Mouse (Mus musculus) MEL (cell line): ENCODE results near the gene Rasl12. TPM values are rescaled to one million over a fixed set of nuclear protein-coding genes. Genes with fewer than 3 reads are reported as not detected.

Experiments
- DNase-seq: peaks from one replicate; pipeline ENCODE4 v3.0.0; 2011; ENCODE audit warnings: low read depth, low spot score
- H3K27ac ChIP-seq: 2 replicates; pipeline ENCODE4 v1.5.1; 2012; ENCODE audit warnings: low read depth, mild to moderate bottlenecking, control low read depth, low read length, moderate library complexity; ENCODE audit not compliant: control insufficient read depth
- H3K27me3 ChIP-seq, 2 experiments: fragments of 150-350 bp in 1 of 2; sonication (generic) in 1 of 2; 2 replicates each; pipeline ENCODE4 v1.6.1; 2012; ENCODE audit warnings: low read length in 2 of 2, mild to moderate bottlenecking in 2 of 2, improper control_type of control experiment in 1 of 2, moderate library complexity in 1 of 2; ENCODE audit not compliant: insufficient read depth in 2 of 2, control insufficient read depth in 1 of 2
- H3K36me3 ChIP-seq, 2 experiments: 2 replicates each; pipeline ENCODE4 v1.6.1; 2012 to 2014; ENCODE audit warnings: low read length in 2 of 2, improper control_type of control experiment in 1 of 2, inconsistent platforms in 1 of 2, mild to moderate bottlenecking in 1 of 2; ENCODE audit not compliant: insufficient read depth in 2 of 2, control insufficient read depth in 1 of 2
- H3K4me1 ChIP-seq, 2 experiments: fragments of 150-350 bp in 1 of 2; sonication (generic) in 1 of 2; 2 replicates each; pipeline ENCODE4 v1.6.1; 2012; ENCODE audit warnings: low read length in 2 of 2, improper control_type of control experiment in 1 of 2, mild to moderate bottlenecking in 1 of 2; ENCODE audit not compliant: insufficient read depth in 2 of 2, control insufficient read depth in 1 of 2
- H3K4me3 ChIP-seq, 2 experiments: fragments of 150-350 bp in 1 of 2; sonication (generic) in 1 of 2; 2 replicates each; pipeline ENCODE4 v1.5.1; 2012; ENCODE audit warnings: low read depth in 2 of 2, low read length in 2 of 2, mild to moderate bottlenecking in 2 of 2, moderate library complexity in 2 of 2, control low read depth in 1 of 2, improper control_type of control experiment in 1 of 2; ENCODE audit not compliant: control insufficient read depth in 1 of 2, insufficient read depth in 1 of 2
- H3K79me2 ChIP-seq: 2 replicates; pipeline ENCODE4 v1.6.1; 2012; ENCODE audit warnings: mild to moderate bottlenecking, low read length, moderate library complexity; ENCODE audit not compliant: control insufficient read depth, poor library complexity, insufficient read depth
- H3K9ac ChIP-seq: 2 replicates; pipeline ENCODE4 v1.6.1; 2012; ENCODE audit warnings: low read depth, mild to moderate bottlenecking, control low read depth, low read length, moderate library complexity; ENCODE audit not compliant: control insufficient read depth, poor library complexity, severe bottlenecking
- H3K9me3 ChIP-seq: fragments of 150-350 bp; sonication (generic); replicated peaks from 2 replicates; pipeline ENCODE4 v1.6.1; 2012; ENCODE audit warnings: mild to moderate bottlenecking, low read length, improper control_type of control experiment, moderate library complexity; ENCODE audit not compliant: insufficient read depth
- CHD1 ChIP-seq: IDR thresholded peaks from 2 replicates; pipeline ENCODE4 v1.6.1; 2012; ENCODE audit warnings: low read depth, mild to moderate bottlenecking, inconsistent platforms, low read length, improper control_type of control experiment
- E2F4 ChIP-seq: IDR thresholded peaks from 2 replicates; pipeline ENCODE4 v1.6.1; 2011; ENCODE audit warnings: low read depth, low read length, improper control_type of control experiment, borderline replicate concordance
- ETS1 ChIP-seq: IDR thresholded peaks from 2 replicates; pipeline ENCODE4 v1.6.1; 2012; ENCODE audit warnings: low read depth, mild to moderate bottlenecking, inconsistent platforms, low read length, improper control_type of control experiment, moderate library complexity
- GATA1 ChIP-seq: IDR thresholded peaks from 2 replicates; pipeline ENCODE4 v1.6.1; 2011; ENCODE audit warnings: low read depth, low read length, improper control_type of control experiment
- HCFC1 ChIP-seq: IDR thresholded peaks from 2 replicates; pipeline ENCODE4 v1.6.1; 2012; ENCODE audit warnings: low read depth, mild to moderate bottlenecking, inconsistent platforms, low read length, improper control_type of control experiment, moderate library complexity
- JUND ChIP-seq: IDR thresholded peaks from 2 replicates; pipeline ENCODE4 v1.6.1; 2011; ENCODE audit warnings: low read depth, mild to moderate bottlenecking, improper control_type of control experiment, low read length
- KAT2A ChIP-seq: conservative IDR thresholded peaks from 2 replicates; pipeline ENCODE4 v1.6.1; 2012; ENCODE audit warnings: low read depth, low read length, improper control_type of control experiment, inconsistent platforms
- MAX ChIP-seq: IDR thresholded peaks from 2 replicates; pipeline ENCODE4 v1.6.1; 2011; ENCODE audit warnings: low read length, improper control_type of control experiment
- MAZ ChIP-seq: IDR thresholded peaks from 2 replicates; pipeline ENCODE4 v1.6.1; 2012; ENCODE audit warnings: low read depth, mild to moderate bottlenecking, inconsistent platforms, low read length, improper control_type of control experiment
- MXI1 ChIP-seq: IDR thresholded peaks from 2 replicates; pipeline ENCODE4 v1.6.1; 2011; ENCODE audit warnings: mild to moderate bottlenecking, low read depth, low read length, improper control_type of control experiment
- NELFE ChIP-seq: IDR thresholded peaks from 2 replicates; pipeline ENCODE4 v1.6.1; 2011; ENCODE audit warnings: low read depth, low read length, improper control_type of control experiment
- POLR2AphosphoS5 ChIP-seq: IDR thresholded peaks from 2 replicates; pipeline ENCODE4 v1.6.1; 2012; ENCODE audit warnings: low read depth, borderline replicate concordance, mild to moderate bottlenecking, inconsistent platforms, low read length, moderate library complexity, mixed read lengths
- SMC3 ChIP-seq: IDR thresholded peaks from 2 replicates; pipeline ENCODE4 v1.6.1; 2011; ENCODE audit warnings: low read depth, low read length, improper control_type of control experiment
- TBP ChIP-seq: IDR thresholded peaks from 2 replicates; pipeline ENCODE4 v1.8.0; 2011; ENCODE audit warnings: low read depth, low read length, improper control_type of control experiment
- UBTF ChIP-seq: IDR thresholded peaks from 2 replicates; pipeline ENCODE4 v1.6.1; 2012; ENCODE audit warnings: low read depth, mild to moderate bottlenecking, inconsistent platforms, low read length, improper control_type of control experiment, moderate library complexity, borderline replicate concordance; ENCODE audit not compliant: insufficient read depth
- USF2 ChIP-seq, 2 experiments: IDR thresholded peaks; 2 replicates each; pipeline ENCODE4 v1.6.1; 2011 to 2012; ENCODE audit warnings: improper control_type of control experiment in 2 of 2, low read length in 2 of 2, borderline replicate concordance in 1 of 2, inconsistent platforms in 1 of 2, low read depth in 1 of 2, mild to moderate bottlenecking in 1 of 2; ENCODE audit not compliant: insufficient read depth in 1 of 2
- ZC3H11A ChIP-seq: IDR thresholded peaks from 2 replicates; pipeline ENCODE4 v1.6.1; 2012; ENCODE audit warnings: low read depth, mild to moderate bottlenecking, inconsistent platforms, low read length, improper control_type of control experiment
- ZMIZ1 ChIP-seq: IDR thresholded peaks from 2 replicates; pipeline ENCODE4 v1.6.1; 2012; ENCODE audit warnings: low read depth, mild to moderate bottlenecking, inconsistent platforms, low read length, improper control_type of control experiment, moderate library complexity
- polyA plus RNA-seq, 2 experiments: library from polyadenylated mRNA; stranded (reverse) in 1 of 2; unstranded in 1 of 2; fragments of >175 nt in 1 of 2; fragments of >200 nt in 1 of 2; gene quantifications; 2 replicates each; pipeline versions ENCODE4 v1.2.1 to v1.2.4; 2012; ENCODE audit warnings: low replicate concordance in 2 of 2, low read depth in 1 of 2; ENCODE audit not compliant: insufficient read length in 2 of 2, insufficient read depth in 1 of 2, missing spikeins in 1 of 2
- total RNA-seq: library from RNA; depleted of rRNA; stranded (reverse); fragments of 300-350 nt; gene quantifications from 2 replicates; pipeline ENCODE4 v1.2.3, GENCODE M21; 2012

Rasl12 gene
- total and polyA plus RNA-seq, 3 experiments = 0.12 to 0.19 TPM; not detected in 1

- Histone ChIP-seq H3K4me1 (0 out of 4 replicates have a peak, but pooled peaks cover 0 to 2% of the 10 kb centered on the region in 2 experiments), H3K27ac (no peak overlapping the region), H3K9ac (no peak overlapping the region), H3K27me3 (0 out of 4 replicates have a peak, but pooled peaks cover 0 to 2% of the 10 kb centered on the region in 2 experiments), H3K9me3 (no peaks in the 10 kb centered on the region), H3K79me2 (no peaks in the 10 kb centered on the region), H3K4me3 (no peak overlapping the region), H3K36me3 (no peaks in the 10 kb centered on the region)
- DNase-seq = no peak
- no peak for TF ChIP-seq CHD1
Measured at GRCm38 (mm10) chr9:65393606-65394005, 4.7 kb upstream of the Rasl12 start.

DNA sequence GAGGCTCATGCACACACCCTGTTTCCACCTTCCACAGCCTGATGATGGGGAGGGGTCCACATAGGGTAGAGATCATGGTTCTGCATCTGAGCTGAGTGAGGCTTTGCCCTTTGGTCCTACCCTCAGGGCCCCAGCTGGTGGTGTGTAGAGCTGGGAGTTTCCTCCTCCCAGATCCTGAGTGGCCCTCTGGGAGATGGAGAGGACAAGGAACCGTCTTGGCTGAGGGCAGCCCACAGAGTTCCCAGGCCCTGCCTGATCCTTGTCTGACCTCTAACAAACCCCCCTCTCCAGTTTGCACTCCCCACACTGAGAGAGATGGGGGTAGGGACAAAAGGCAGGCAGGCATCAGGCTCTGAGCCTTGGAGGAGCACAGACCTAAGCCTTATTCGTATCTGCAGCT lies 3.9 kb upstream of the Rasl12 start:
- H3K9me3 ChIP-seq = no peaks in the 10 kb centered on the region
- H3K9ac ChIP-seq = no peak overlapping the region
- no peak overlapping the region for H3K4me3 ChIP-seq
- no peaks in the 10 kb centered on the region for H3K36me3 ChIP-seq
- 0 out of 4 replicates have a peak, but pooled peaks cover 0 to 5% of the 10 kb centered on the region in 2 experiments for H3K4me1 ChIP-seq
- TF ChIP-seq USF2 (IDR thresholded peaks at IDR 0.05; ENCODE audit: borderline replicate concordance in 1 of 2, insufficient read depth in 1 of 2, low read depth in 1 of 2, low read length in 2 of 2) (no peak), MAZ (no peak), GATA1 (no peak), HCFC1 (no peak), ZC3H11A (no peak), E2F4 (no peak), NELFE (no peak), TBP (no peak), ZMIZ1 (no peak), SMC3 (no peak), KAT2A (no peak), POLR2AphosphoS5 (no peak), JUND (no peak), MAX (no peak), UBTF (no peak), ETS1 (no peak), MXI1 (no peak)
- DNase-seq = no peak
- 0 out of 4 replicates have a peak, but pooled peaks cover 0 to 2% of the 10 kb centered on the region in 2 experiments for H3K27me3 ChIP-seq
- no peaks in the 10 kb centered on the region for H3K79me2 ChIP-seq
- H3K27ac ChIP-seq = no peak overlapping the region
